Mouse (Mus musculus) G1E-ER4 (cell line): Measurements from ENCODE around the gene Ak7. TPM values are rescaled to one million over a fixed set of nuclear protein-coding genes. Genes with fewer than 3 reads are reported as not detected.

Experiments used
- GATA1 ChIP-seq: IDR thresholded peaks from one replicate; pipeline ENCODE4 v1.8.0; 2012; ENCODE audit warnings: low read length, inconsistent platforms
- polyA plus RNA-seq: library from polyadenylated mRNA; stranded (reverse); fragments of >175 nt; gene quantifications from 2 replicates; pipeline ENCODE4 v1.2.3, GENCODE M21; 2012

Gene Ak7
- polyA plus RNA-seq, 1 experiment, result 0.05 TPM

- TF ChIP-seq GATA1, result no peak
These were observed 100.4 kb downstream of the Ak7 start for GRCm38 (mm10) chr12:105806205-105806604.

DNA sequence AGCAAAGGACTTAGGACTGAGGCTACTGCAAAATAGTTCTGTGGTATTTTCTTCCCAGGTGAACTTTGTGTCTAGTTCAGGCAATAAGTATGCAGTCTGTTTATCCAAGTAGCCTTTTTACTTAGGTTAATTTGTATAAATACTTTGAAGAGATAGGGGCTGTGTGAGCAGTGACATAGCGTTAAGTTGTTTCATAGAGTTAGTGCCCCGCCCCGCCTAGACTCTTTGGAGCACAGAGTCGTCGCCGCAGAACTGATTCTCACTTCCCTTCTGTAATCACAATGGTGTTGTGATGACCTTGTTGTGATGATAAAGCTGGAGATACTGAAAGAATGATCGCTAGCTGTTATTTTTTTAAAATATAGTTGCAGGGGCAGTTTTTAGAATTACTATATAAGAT is 101.6 kb downstream of the Ak7 start:
- no peak for TF ChIP-seq GATA1

- no peak for TF ChIP-seq GATA1
These were observed 103.2 kb downstream of the Ak7 start for GRCm38 (mm10) chr12:105808945-105809344.

DNA sequence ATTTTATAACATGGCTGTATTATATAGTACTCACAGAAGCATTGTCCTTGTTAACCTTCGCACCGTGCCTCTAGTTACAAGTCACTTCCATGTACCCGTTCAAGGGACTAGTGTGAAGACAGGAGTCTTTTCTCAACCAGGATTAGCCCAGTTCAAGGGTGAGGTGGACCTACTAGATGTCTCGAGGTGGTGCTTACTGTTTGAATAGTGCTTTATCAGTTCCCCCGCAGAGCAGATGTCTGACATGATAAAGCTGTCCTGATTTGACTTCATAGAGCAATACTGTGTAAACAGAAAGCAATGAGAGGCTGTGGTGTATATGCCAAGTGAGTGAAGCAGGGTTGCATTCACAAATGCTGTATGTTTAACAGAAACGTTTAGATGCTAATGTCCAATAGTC is 104.8 kb downstream of the Ak7 start:
- peak; percentile 22 for TF ChIP-seq GATA1

DNA sequence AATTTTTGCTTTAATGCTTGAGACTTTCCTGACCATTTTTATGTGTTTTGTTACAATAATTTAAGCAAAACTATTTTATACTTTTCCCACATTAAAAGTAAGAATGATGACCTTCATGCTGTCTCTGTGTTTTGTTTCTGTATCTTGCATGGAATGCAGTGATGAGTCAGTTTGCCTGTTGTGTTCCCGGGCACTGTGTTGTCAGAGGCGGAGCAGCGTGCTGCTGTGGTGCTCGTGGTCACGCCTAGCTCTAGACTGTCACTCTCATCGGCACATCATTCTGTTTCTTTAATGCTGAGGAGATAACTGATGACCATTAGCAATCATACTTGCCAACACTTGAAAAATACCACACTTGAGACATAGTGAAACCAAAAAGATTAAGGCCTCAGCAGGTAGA is 108.2 kb downstream of the Ak7 start:
- TF ChIP-seq GATA1, result no peak

DNA sequence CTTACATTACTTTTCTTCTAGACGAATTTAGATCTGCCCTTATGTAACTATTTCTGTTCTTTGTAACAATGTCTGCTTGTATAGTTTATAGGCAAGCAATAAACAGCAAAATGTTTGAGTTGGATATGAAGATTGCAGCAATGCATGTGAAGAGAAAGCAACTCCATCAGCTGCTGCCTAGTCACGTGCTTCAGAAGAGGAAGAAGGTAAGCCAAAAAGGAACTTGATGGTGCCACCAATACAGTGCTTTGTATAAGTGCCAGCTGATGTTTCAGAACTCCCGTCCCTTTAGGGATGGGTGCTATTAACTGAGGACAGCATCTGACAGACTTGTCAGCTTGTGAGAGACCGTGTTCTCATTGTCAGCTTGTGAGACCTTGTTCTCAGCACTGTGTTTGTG is 117.7 kb downstream of the Ak7 start:
- no peak for TF ChIP-seq GATA1

DNA sequence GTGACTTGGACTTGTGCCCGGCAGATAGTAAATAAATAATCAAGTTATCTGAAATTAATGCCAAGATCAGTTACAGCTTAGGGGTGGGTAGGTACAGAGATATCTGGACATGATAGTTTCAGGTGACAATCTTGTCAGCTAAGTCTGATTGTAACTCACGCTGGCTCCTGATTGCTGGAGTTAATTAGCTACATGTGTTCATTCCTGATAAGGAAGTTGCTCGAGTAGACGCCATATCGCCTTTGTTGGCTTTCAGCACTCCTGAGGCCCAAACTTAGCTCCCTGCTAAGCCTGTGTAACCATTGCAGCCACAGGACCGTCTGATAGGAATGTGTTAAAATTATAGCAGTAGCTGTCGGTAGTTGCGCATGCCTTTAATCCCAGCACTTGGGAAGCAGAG is 119.0 kb downstream of the Ak7 start:
- TF ChIP-seq GATA1, result peak; percentile 77

- TF ChIP-seq GATA1, result no peak
These were observed 119.5 kb downstream of the Ak7 start for GRCm38 (mm10) chr12:105825266-105825665.

Other genes starting within 250 kb of the Ak7 start
- gene Bdkrb2, start 142.8 kb upstream of the Ak7 start, polyA plus RNA-seq, result not detected in 2 replicates
- gene Bdkrb1, start 102.9 kb upstream of the Ak7 start, polyA plus RNA-seq, result not detected in 2 replicates
- gene Gskip, start 21.1 kb upstream of the Ak7 start, polyA plus RNA-seq, result 2.0 and 2.5 TPM in 2 replicates
- 23.9 and 28.7 TPM in 2 replicates for gene Atg2b, start 20.8 kb upstream of the Ak7 start, polyA plus RNA-seq
- gene Papola, start 78.7 kb downstream of the Ak7 start, polyA plus RNA-seq, result 408 and 637 TPM in 2 replicates